Mouse (Mus musculus) limb, embryonic 15.5 days (tissue): Measurements from ENCODE around the gene Entr1. TPM values are rescaled to one million over a fixed set of nuclear protein-coding genes. Genes with fewer than 3 reads are reported as not detected.
A peak's percentile ranks its signal among the peaks of the same experiment; 100 is the strongest.

ENCODE experiments used
- ATAC-seq: fragments of 200-750 bp; cut with Nextera tagmentation; 2 replicates; pipeline ENCODE4 v1.8.0; 2017; ENCODE audit warnings: low read depth, moderate TSS enrichment; ENCODE audit not compliant: insufficient number of reproducible peaks, low FRiP score, low TSS enrichment
- H3K27ac ChIP-seq: fragments of 300-500 bp; sonication (generic); 2 replicates; pipeline ENCODE4 v1.5.1; 2015; ENCODE audit warnings: moderate library complexity, mild to moderate bottlenecking, inconsistent platforms
- H3K27me3 ChIP-seq: fragments of 300-500 bp; sonication (generic); 2 replicates; pipeline ENCODE4 v1.6.1; 2015; ENCODE audit warnings: inconsistent platforms
- H3K36me3 ChIP-seq: fragments of 300-500 bp; sonication (generic); 2 replicates; pipeline ENCODE4 v1.6.1; 2015; ENCODE audit warnings: inconsistent platforms
- H3K4me1 ChIP-seq: fragments of 300-500 bp; sonication (generic); 2 replicates; pipeline ENCODE4 v1.6.1; 2015; ENCODE audit warnings: inconsistent platforms
- H3K4me2 ChIP-seq: fragments of 300-500 bp; sonication (generic); 2 replicates; pipeline ENCODE4 v1.6.1; 2015; ENCODE audit warnings: mild to moderate bottlenecking, inconsistent platforms
- H3K4me3 ChIP-seq: fragments of 300-500 bp; sonication (generic); 2 replicates; pipeline ENCODE4 v1.5.1; 2015; ENCODE audit warnings: mild to moderate bottlenecking, inconsistent platforms
- H3K9ac ChIP-seq: fragments of 300-500 bp; sonication (generic); 2 replicates; pipeline ENCODE4 v1.6.1; 2015; ENCODE audit warnings: inconsistent platforms
- H3K9me3 ChIP-seq: fragments of 300-500 bp; sonication (generic); 2 replicates; pipeline ENCODE4 v1.6.1; 2016; ENCODE audit warnings: inconsistent platforms
- WGBS: fragments of 180-500 bp; shearing (Covaris S2); methylation state at CpG from one replicate; pipeline ENCODE4 v1.1.7; 2015; 5-methylcytosine and 5-hydroxymethylcytosine counted together
- polyA plus RNA-seq: library from polyadenylated mRNA; unstranded; fragments of >200 nt; fragmentation: Nextera tagmentation; extraction: Ambion mirVana; gene quantifications from 2 replicates; pipeline ENCODE4 v1.2.1, GENCODE M21; 2015

Gene Entr1
- 111 and 121 TPM in 2 replicates for polyA plus RNA-seq

GRCm38 (mm10) chr2:26389154-26389690 is at the start of gene Entr1, which contains the start of gene Pmpca:
Entr1 (minus strand) TSS chr2:26389316.
Pmpca (plus strand) TSS chr2:26389339.
- Histone ChIP-seq H3K4me1 (peaks cover 21% of the 10 kb centered on the region), H3K4me2 (peak within 1 kb of the TSS; percentile 91), H3K36me3 (peaks cover 74% of the 10 kb centered on the region), H3K27ac (peak within 1 kb of the TSS; percentile 79), H3K27me3 (no peaks in the 10 kb centered on the region), H3K9ac (peak within 1 kb of the TSS; percentile 88), H3K9me3 (no peaks in the 10 kb centered on the region), H3K4me3 (peak within 1 kb of the TSS; percentile 98)
- WGBS, result under 1% methylated on average over 56 of the region's 60 CpGs
- peak; percentile 80 for ATAC-seq

DNA sequence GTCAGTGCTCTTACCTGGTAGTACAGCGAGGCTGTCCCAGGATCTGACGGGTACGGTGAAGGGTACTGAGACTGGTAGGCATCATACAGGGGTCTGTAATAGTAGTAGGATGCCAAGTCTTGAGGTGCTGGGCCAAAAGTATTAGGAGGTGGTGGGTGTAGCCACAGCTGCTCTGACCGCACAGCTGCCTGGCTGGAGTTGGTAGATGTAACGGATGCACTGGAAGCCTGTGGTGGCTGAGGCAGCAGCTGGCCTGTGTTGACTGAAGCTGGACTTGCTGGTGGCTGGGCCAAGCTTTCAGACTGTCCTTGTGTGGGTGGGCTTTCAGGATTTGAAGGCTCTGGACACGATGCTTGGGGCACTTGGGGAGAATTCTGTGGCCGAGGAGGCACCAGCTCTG is 49.3 kb upstream of the Entr1 start:
- H3K4me3 ChIP-seq, result no peak overlapping the region
- no peaks in the 10 kb centered on the region for H3K27me3 ChIP-seq
- H3K4me1 ChIP-seq, result peaks cover 25% of the 10 kb centered on the region
- no peak for ATAC-seq
- H3K36me3 ChIP-seq, result peaks cover 80% of the 10 kb centered on the region
- H3K4me2 ChIP-seq, result no peak overlapping the region
- no peak overlapping the region for H3K9ac ChIP-seq
- no peak overlapping the region for H3K27ac ChIP-seq
- H3K9me3 ChIP-seq, result no peaks in the 10 kb centered on the region
- WGBS, result 88% methylated on average over 7 of the region's 7 CpGs

DNA sequence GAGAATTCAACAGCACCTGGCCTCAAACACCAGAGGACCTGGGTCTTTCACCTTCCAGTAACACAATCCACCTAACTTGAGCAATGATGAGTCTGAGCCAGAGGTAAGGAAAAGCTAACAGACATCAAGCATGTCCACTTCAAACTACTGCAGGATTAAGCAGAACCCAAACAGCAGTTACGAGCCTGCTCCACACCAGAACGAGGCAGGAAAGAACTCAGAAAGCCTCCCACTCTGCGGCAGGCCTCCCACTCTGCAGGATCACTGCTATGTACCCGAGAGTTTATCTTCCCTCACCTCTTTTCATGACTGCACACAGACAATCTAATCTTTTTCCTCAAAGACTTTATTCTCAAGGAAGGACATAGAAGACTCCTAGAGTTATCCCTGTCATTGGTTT is 48.1 kb upstream of the Entr1 start:
- Histone ChIP-seq H3K4me2 (no peak overlapping the region), H3K36me3 (peaks cover 91% of the 10 kb centered on the region), H3K27me3 (no peaks in the 10 kb centered on the region), H3K9me3 (no peaks in the 10 kb centered on the region), H3K9ac (no peak overlapping the region), H3K4me1 (peaks cover 20% of the 10 kb centered on the region), H3K27ac (no peak overlapping the region), H3K4me3 (no peak overlapping the region)
- ATAC-seq, result no peak
- 66% methylated on average over 4 of the region's 4 CpGs for WGBS

GRCm38 (mm10) chr2:26434791-26435572 is 45.9 kb upstream of the Entr1 start:
- Histone ChIP-seq H3K4me2 (no peak overlapping the region), H3K4me1 (peaks cover 18% of the 10 kb centered on the region), H3K27ac (no peak overlapping the region), H3K9ac (no peak overlapping the region), H3K4me3 (no peak overlapping the region), H3K9me3 (no peaks in the 10 kb centered on the region), H3K36me3 (peaks cover 92% of the 10 kb centered on the region), H3K27me3 (no peaks in the 10 kb centered on the region)
- 91% methylated on average over 7 of the region's 7 CpGs for WGBS
- no peak for ATAC-seq

- H3K9ac ChIP-seq, result no peak overlapping the region
- H3K9me3 ChIP-seq, result no peaks in the 10 kb centered on the region
- no peak overlapping the region for H3K27ac ChIP-seq
- H3K27me3 ChIP-seq, result no peaks in the 10 kb centered on the region
- H3K36me3 ChIP-seq, result peaks cover 98% of the 10 kb centered on the region
- H3K4me2 ChIP-seq, result no peak overlapping the region
- ATAC-seq, result no peak
- WGBS, result 94% methylated on average over 5 of the region's 5 CpGs
- H3K4me3 ChIP-seq, result no peak overlapping the region
- H3K4me1 ChIP-seq, result no peaks in the 10 kb centered on the region
These were observed 40.7 kb upstream of the Entr1 start for GRCm38 (mm10) chr2:26429851-26430250.

DNA sequence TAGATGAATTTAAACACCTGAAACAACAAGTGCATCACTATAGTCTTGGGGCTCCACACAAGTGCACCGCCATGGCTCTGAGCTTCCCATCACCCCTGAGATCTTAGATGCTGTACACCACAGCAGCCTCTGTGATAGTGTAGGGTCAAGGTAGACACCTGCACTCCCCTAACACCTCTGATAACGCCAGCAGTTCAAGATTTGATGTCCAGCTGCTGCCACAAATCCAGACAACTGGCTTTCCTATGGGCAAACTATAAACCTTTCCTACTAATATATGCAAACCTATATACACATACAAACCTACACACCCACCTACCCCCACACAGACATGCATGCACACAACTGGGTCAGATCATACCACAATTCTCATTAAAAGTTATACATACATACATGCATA is 35.4 kb upstream of the Entr1 start:
- no peaks in the 10 kb centered on the region for H3K4me1 ChIP-seq
- no peaks in the 10 kb centered on the region for H3K27me3 ChIP-seq
- H3K36me3 ChIP-seq, result peaks cover 98% of the 10 kb centered on the region
- no peak overlapping the region for H3K9ac ChIP-seq
- 89% methylated on average over 2 of the region's 2 CpGs for WGBS
- H3K9me3 ChIP-seq, result no peaks in the 10 kb centered on the region
- no peak overlapping the region for H3K4me2 ChIP-seq
- no peak for ATAC-seq
- no peak overlapping the region for H3K27ac ChIP-seq
- H3K4me3 ChIP-seq, result no peak overlapping the region

DNA sequence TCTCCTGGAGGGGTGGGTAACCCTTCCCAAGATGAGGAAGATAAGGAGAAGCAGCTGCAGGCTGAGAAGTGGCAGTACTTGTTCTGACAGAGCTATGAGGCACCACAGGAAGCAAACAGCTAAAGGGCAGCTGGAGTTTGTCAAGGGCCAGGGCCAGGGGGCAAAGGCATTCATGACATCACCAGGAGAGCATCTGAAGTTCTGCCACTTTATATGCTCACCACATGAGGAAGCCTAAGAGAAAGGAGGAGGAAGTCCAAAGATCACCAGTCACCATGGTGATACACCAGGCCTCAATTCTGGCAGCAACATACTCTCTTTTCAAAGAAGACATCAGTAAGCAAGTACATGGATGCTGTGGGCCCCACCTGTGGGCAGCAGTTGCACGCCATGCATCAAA is 34.0 kb upstream of the Entr1 start:
- no peak for ATAC-seq
- Histone ChIP-seq H3K4me3 (no peak overlapping the region), H3K36me3 (peaks cover 97% of the 10 kb centered on the region), H3K27ac (no peak overlapping the region), H3K9me3 (no peaks in the 10 kb centered on the region), H3K4me1 (no peaks in the 10 kb centered on the region), H3K27me3 (no peaks in the 10 kb centered on the region), H3K4me2 (no peak overlapping the region), H3K9ac (no peak overlapping the region)
- 100% methylated on average over 1 of the region's 1 CpGs for WGBS

DNA sequence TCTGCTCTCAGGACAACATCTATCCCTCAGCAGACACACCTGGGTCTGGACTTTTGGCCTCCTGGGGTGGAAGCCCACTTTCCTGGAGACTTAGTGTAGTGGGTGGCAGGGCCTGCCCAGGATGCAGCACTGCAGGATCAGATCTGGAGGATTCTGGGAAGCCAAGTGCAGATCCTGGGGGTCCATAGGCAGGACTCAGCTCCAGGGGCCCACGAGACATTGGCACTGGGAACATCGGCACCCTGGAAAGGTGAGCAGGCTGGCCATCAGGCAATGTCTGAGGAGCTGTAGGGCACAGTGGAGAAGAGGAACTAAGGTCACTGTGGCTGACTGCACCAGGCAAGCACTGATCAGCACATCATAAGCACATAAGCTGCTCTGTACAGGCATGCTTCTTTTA is 32.9 kb upstream of the Entr1 start:
- H3K4me1 ChIP-seq, result no peaks in the 10 kb centered on the region
- no peaks in the 10 kb centered on the region for H3K9me3 ChIP-seq
- H3K36me3 ChIP-seq, result peaks cover 96% of the 10 kb centered on the region
- H3K4me2 ChIP-seq, result no peak overlapping the region
- H3K27ac ChIP-seq, result no peak overlapping the region
- no peak overlapping the region for H3K9ac ChIP-seq
- H3K27me3 ChIP-seq, result no peaks in the 10 kb centered on the region
- H3K4me3 ChIP-seq, result no peak overlapping the region
- no peak for ATAC-seq
- 91% methylated on average over 2 of the region's 2 CpGs for WGBS

DNA sequence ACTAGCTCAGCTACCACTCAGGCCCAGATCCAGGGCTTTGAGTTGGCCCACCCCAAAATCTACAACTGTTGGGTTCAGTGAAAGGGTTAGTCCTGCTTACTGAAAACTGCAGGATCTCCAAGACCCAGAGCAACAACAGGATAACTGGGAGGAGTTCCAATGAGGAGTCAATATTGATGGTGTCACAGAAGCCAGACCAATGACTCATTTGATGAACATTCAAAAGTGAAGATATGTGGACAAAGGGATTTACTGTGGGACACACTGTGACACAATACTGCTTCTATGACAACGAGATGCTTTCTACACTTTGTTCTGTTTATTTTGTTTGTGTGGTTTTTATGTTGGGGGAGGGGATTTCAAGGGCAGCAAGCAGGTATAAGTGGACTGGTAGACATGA is 29.0 kb upstream of the Entr1 start:
- Histone ChIP-seq H3K36me3 (peaks cover 97% of the 10 kb centered on the region), H3K4me3 (no peak overlapping the region), H3K9ac (no peak overlapping the region), H3K4me1 (no peaks in the 10 kb centered on the region), H3K9me3 (no peaks in the 10 kb centered on the region), H3K27me3 (no peaks in the 10 kb centered on the region), H3K4me2 (no peak overlapping the region), H3K27ac (no peak overlapping the region)
- 92% methylated on average over 1 of the region's 1 CpGs for WGBS
- no peak for ATAC-seq

- no peak overlapping the region for H3K9ac ChIP-seq
- ATAC-seq, result no peak
- peaks cover 97% of the 10 kb centered on the region for H3K36me3 ChIP-seq
- no peak overlapping the region for H3K4me3 ChIP-seq
- H3K27me3 ChIP-seq, result no peaks in the 10 kb centered on the region
- H3K4me1 ChIP-seq, result no peaks in the 10 kb centered on the region
- no peak overlapping the region for H3K27ac ChIP-seq
- no peaks in the 10 kb centered on the region for H3K9me3 ChIP-seq
- H3K4me2 ChIP-seq, result no peak overlapping the region
These were observed 27.9 kb upstream of the Entr1 start for GRCm38 (mm10) chr2:26417066-26417465.

GRCm38 (mm10) chr2:26410931-26411411 is 21.9 kb upstream of the Entr1 start:
- H3K9me3 ChIP-seq, result no peaks in the 10 kb centered on the region
- no peak overlapping the region; the same call in none of the 2 replicates for H3K27ac ChIP-seq
- no peak overlapping the region for H3K9ac ChIP-seq
- H3K4me1 ChIP-seq, result peaks cover 30% of the 10 kb centered on the region
- H3K4me3 ChIP-seq, result no peak overlapping the region
- H3K36me3 ChIP-seq, result peaks cover 62% of the 10 kb centered on the region
- no peak overlapping the region for H3K4me2 ChIP-seq
- WGBS, result 67% methylated on average over 5 of the region's 5 CpGs
- no peak for ATAC-seq
- H3K27me3 ChIP-seq, result no peaks in the 10 kb centered on the region

DNA sequence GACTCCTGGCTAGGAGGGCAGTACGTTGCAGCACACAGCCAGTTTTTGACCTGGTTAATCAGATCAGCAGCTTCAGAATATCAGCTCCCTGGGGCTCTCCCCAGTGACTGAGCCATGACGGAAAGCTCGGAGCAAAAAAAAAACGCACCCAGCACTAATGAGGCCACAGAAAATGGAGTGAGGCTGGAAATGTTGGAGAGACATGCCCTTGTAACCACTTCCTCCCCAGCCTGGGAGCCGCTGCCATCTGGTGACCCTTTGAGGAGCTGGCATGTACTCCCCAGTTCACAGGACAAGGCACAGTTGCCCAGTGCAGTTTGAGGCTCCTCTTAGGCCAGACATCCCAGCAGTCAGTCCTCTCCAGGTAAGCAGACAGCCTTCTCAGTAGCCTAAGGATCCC is 21.0 kb upstream of the Entr1 start:
- Histone ChIP-seq H3K9me3 (no peaks in the 10 kb centered on the region), H3K9ac (no peak overlapping the region), H3K27ac (no peak overlapping the region), H3K4me1 (peaks cover 34% of the 10 kb centered on the region), H3K36me3 (peaks cover 53% of the 10 kb centered on the region), H3K4me2 (no peak overlapping the region), H3K27me3 (no peaks in the 10 kb centered on the region), H3K4me3 (no peak overlapping the region)
- 71% methylated on average over 5 of the region's 5 CpGs for WGBS
- no peak for ATAC-seq
